ENCODE assay signal across 26 mouse cellular contexts in the genomic region with DNA sequence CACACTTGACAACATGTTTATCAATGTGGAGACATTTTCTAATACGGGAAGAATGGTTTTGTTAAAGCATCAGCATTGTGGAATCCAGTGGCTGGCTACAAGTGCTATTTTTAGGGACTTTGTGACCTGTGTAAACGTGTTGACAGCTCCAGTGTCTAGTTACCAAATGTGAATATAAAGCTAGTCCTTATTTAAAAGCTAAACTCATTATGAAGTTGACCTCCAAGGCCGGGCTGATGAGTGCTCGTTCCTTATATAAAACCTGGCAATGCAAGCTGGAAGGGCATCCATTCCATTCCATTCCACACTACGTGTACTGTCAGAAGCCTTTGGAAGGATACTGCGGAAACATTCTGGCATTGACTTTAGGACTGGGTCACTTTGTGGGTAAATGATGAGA. TPM values are rescaled to one million over a fixed set of nuclear protein-coding genes. Genes with fewer than 3 reads are reported as not detected.
A peak's percentile ranks its signal among the peaks of the same experiment; 100 is the strongest.
DNase-seq lines count a peak whose midpoint lies in the region; ATAC-seq and TF ChIP-seq lines count a peak whose summit lies in the region.
"Had no signal": no experiment of that assay in that cellular context is flagged by ENCODE, and none has a peak within 500 bp of the region (broad histone marks: within the 10 kb centered on the region; RNA-seq: fewer than 3 reads in every experiment).

No protein-coding gene starts in this region.

- no peak for TF ChIP-seq EP300 in liver, postnatal 0 days (IDR thresholded peaks at IDR 0.05; ENCODE audit: low read depth)

- no peak for ATAC-seq in heart, embryonic 13.5 days (ENCODE audit: extremely low read depth, insufficient number of reproducible peaks, low FRiP score, low TSS enrichment)
- ATAC-seq in hindbrain, embryonic 11.5 days (ENCODE audit: low FRiP score) = no peak
- no peak for ATAC-seq in liver, postnatal 0 days
- ATAC-seq: activated CD4-positive, CD25-positive, alpha-beta regulatory T cell, adult 4 months; forebrain, embryonic 14.5 days; intestine, postnatal 0 days; midbrain, embryonic 16.5 days had no signal

- peak overlapping the region; percentile 90 for H3K27ac ChIP-seq in heart, embryonic 13.5 days (replicated peaks)
- no peak overlapping the region for H3K27ac ChIP-seq in hindbrain, embryonic 11.5 days (ENCODE audit: low read depth, low read length)
- no peak overlapping the region for H3K27ac ChIP-seq in liver, postnatal 0 days (ENCODE audit: low read depth)
- H3K27ac ChIP-seq: hindbrain, embryonic 14.5 days; limb, embryonic 12.5 days had no signal

- no peak overlapping the region for H3K9ac ChIP-seq in heart, embryonic 13.5 days
- H3K9ac ChIP-seq in hindbrain, embryonic 11.5 days (ENCODE audit: low read depth, low read length) = no peak overlapping the region
- H3K9ac ChIP-seq in liver, postnatal 0 days (replicated peaks) = no peak overlapping the region
- H3K9ac ChIP-seq: hindbrain, embryonic 14.5 days; limb, embryonic 12.5 days had no signal

- DNase-seq in gastrocnemius, adult 18-20 months (ENCODE audit: low spot score) = peak; percentile 55
- DNase-seq in gastrocnemius, adult 8-10 months (ENCODE audit: low spot score in 2 of 2) = no peak
- peak; percentile 48 for DNase-seq in heart, adult 8-10 months (ENCODE audit: low spot score)
- peak; percentile 40 to 48 for DNase-seq in heart, postnatal 10 days
- DNase-seq in hindbrain, embryonic 11.5 days (ENCODE audit: low spot score) = no peak
- no peak for DNase-seq in right cerebral cortex, postnatal 25 days
- DNase-seq in liver, postnatal 0 days = no peak
- DNase-seq: adrenal gland, adult 2 months; cerebellum, adult 8-10 months; cerebellum, postnatal 25 days; gastrocnemius, postnatal 14 days; kidney, adult 9 months; kidney, postnatal 10 days; layer of hippocampus, adult 9-11 months; lung, postnatal 36 days; right cerebral cortex, adult 18-20 months; thymus, postnatal 4 days had no signal

- TF ChIP-seq CTCF in liver, postnatal 0 days (IDR thresholded peaks at IDR 0.05; ENCODE audit: low read depth) = no peak

- H3K4me1 ChIP-seq in heart, embryonic 13.5 days = peaks cover 41% of the 10 kb centered on the region
- no peaks in the 10 kb centered on the region for H3K4me1 ChIP-seq in hindbrain, embryonic 11.5 days (replicated peaks; ENCODE audit: control insufficient read depth, insufficient read depth, low read length)
- H3K4me1 ChIP-seq in liver, postnatal 0 days (ENCODE audit: insufficient read depth) = peaks cover 2% of the 10 kb centered on the region; the same call in 1 of the 2 replicates
- H3K4me1 ChIP-seq: limb, embryonic 12.5 days had no signal

- 36% methylated on average over 6 of the region's 6 CpGs for WGBS in heart, embryonic 13.5 days
- 81% methylated on average over 6 of the region's 6 CpGs for WGBS in hindbrain, embryonic 11.5 days
- 67% methylated on average over 6 of the region's 6 CpGs for WGBS in liver, postnatal 0 days (ENCODE audit: insufficient replicate concordance)

- H3K4me2 ChIP-seq in heart, embryonic 13.5 days = no peak overlapping the region
- H3K4me2 ChIP-seq in hindbrain, embryonic 11.5 days (replicated peaks; ENCODE audit: low read depth, low read length) = no peak overlapping the region
- no peak overlapping the region for H3K4me2 ChIP-seq in liver, postnatal 0 days (ENCODE audit: low read depth, low read length)
- H3K4me2 ChIP-seq: hindbrain, embryonic 14.5 days; limb, embryonic 12.5 days; liver, embryonic 11.5 days; midbrain, embryonic 11.5 days had no signal

- H3K9me3 ChIP-seq in heart, embryonic 13.5 days = no peaks in the 10 kb centered on the region
- no peaks in the 10 kb centered on the region for H3K9me3 ChIP-seq in hindbrain, embryonic 11.5 days (ENCODE audit: control insufficient read depth, low read length)
- H3K9me3 ChIP-seq in liver, postnatal 0 days (ENCODE audit: low read length) = no peaks in the 10 kb centered on the region
- H3K9me3 ChIP-seq: limb, embryonic 12.5 days had no signal

- intact Hi-C loops in heart, postnatal 10 days (cut with DNase I) = no loop called here

- H3K4me3 ChIP-seq in heart, embryonic 13.5 days = no peak overlapping the region
- no peak overlapping the region for H3K4me3 ChIP-seq in hindbrain, embryonic 11.5 days (ENCODE audit: low read depth, low read length)
- H3K4me3 ChIP-seq in liver, postnatal 0 days (ENCODE audit: low read depth, low read length) = no peak overlapping the region
- H3K4me3 ChIP-seq: limb, embryonic 12.5 days had no signal

- no peaks in the 10 kb centered on the region for H3K27me3 ChIP-seq in heart, embryonic 13.5 days (replicated peaks)
- H3K27me3 ChIP-seq in hindbrain, embryonic 11.5 days (ENCODE audit: control insufficient read depth, insufficient read depth, low read length) = no peaks in the 10 kb centered on the region
- H3K27me3 ChIP-seq in liver, postnatal 0 days (ENCODE audit: insufficient read depth, low read length) = peaks cover 45% of the 10 kb centered on the region
- H3K27me3 ChIP-seq: limb, embryonic 12.5 days had no signal

- H3K36me3 ChIP-seq in heart, embryonic 13.5 days = no peaks in the 10 kb centered on the region
- H3K36me3 ChIP-seq in hindbrain, embryonic 11.5 days (ENCODE audit: control insufficient read depth, insufficient read depth, low read length) = no peaks in the 10 kb centered on the region
- H3K36me3 ChIP-seq in liver, postnatal 0 days (replicated peaks; ENCODE audit: insufficient read depth, low read length) = no peaks in the 10 kb centered on the region
- H3K36me3 ChIP-seq: limb, embryonic 12.5 days had no signal

RNA-seq across cellular contexts. Expression of a gene that starts 34.4 kb away (rescaled TPM):
- 10 to 100 TPM; 30.4 to 51.7 TPM for total RNA-seq in gastrocnemius, adult 18-20 months (2021)
- 10 to 100 TPM; 20.0 to 43.6 (median 25.2) TPM for total RNA-seq in gastrocnemius, adult 8-10 months (2022)
- 10 to 100 TPM; 38.7 to 46.7 (median 40.4) TPM for total RNA-seq in heart, adult 8-10 months (2022)
- 55.9 and 58.1 TPM in 2 replicates for polyA plus RNA-seq in heart, embryonic 13.5 days (2015; fragmentation: Nextera tagmentation; extraction: Ambion mirVana)
- total RNA-seq in heart, postnatal 10 days (2021) = 10 to 100 TPM; 38.6 to 42.3 TPM
- 79.1 and 91.0 TPM in 2 replicates for polyA plus RNA-seq in hindbrain, embryonic 11.5 days (2014; fragmentation: Nextera tagmentation; extraction: Ambion mirVana)
- 4.3 and 4.8 TPM in 2 replicates for polyA plus RNA-seq in liver, postnatal 0 days (2015; fragmentation: Nextera tagmentation; extraction: Ambion mirVana)

Comparison
In these comparisons a context has a peak if more than half of its experiments do, and no peak if none do; other contexts are left out.
1. DNase-seq: peak in gastrocnemius, adult 18-20 months (single experiment), heart, adult 8-10 months (single experiment) and heart, postnatal 10 days (2 of 2); none in gastrocnemius, adult 8-10 months (0 of 2), hindbrain, embryonic 11.5 days (single experiment), right cerebral cortex, postnatal 25 days (single experiment) and liver, postnatal 0 days (single experiment).